Mouse (Mus musculus): Measurements from ENCODE around the gene Casp14.

GRCm38 (mm10) chr10:78714129-78714528, 4.0 kb downstream of the Casp14 start:
- TF ChIP-seq CTCF (IDR thresholded peaks at IDR 0.05; ENCODE audit: low read depth) = no peak
- TF ChIP-seq EP300 (IDR thresholded peaks at IDR 0.05; ENCODE audit: low read depth) = no peak
